Mouse (Mus musculus) kidney, postnatal 14 days (tissue): ENCODE measurements around the gene Jag1.
A peak's percentile ranks its signal among the peaks of the same experiment; 100 is the strongest.

Source experiments
- DNase-seq: peaks from one replicate; pipeline ENCODE4 v3.0.0; 2022; ENCODE audit warnings: mixed read lengths

Gene Jag1

DNA sequence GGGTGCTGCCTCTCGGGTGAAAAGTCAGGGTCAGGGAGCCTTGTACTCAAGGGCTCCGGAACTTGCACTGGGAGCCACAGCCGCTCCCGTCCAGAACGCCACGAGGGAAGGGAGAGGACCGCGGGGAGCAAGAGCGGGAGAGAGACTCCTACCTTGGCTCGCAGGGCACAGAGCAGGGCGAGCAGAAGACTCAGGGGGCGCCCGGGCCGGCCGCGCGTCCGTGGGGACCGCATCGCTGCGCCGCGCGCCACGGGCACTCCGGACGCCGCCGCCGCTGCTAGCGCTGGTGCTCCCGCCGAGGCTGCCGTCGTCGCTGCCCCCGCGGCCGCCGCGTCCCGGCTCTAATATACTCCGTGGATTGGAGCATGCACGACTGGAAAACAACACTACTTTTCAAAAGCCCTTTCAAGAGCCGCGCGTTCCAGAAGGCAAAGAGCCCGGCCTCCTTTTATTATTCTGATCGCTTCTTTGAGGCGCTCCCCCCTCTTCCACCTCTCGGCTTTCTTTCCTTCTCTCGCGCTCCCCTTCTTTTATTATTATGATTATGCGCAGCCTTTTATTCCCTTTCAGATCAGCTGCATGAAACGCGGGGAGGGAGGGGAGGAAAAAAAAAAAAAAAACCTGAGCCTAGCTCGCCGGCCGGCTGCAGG lies at the start of gene Jag1:
Gene Jag1, minus strand, starts transcription at position 620 of the 650 bp plus-strand sequence.
- peak; percentile 61 for DNase-seq

DNA sequence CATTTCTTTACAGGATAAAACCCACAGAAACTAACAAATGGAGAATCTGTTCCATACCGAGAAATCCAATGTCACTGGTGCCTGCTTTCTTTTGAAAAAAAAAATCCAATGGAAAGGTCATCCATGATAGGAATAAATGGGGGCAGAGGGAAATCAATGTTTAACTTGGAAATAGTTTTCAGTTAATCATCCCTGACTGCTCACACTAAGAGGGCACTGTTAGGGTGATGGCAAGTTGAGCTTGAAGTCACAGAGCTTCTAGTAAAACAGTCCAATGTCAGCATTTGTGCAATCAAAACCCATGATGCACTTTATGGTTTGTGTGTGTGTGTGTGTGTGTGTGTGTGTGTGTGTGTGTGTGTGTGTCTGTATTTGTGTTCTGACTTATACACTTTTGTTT lies 39.6 kb upstream of the Jag1 start:
- DNase-seq = peak; percentile 41

DNA sequence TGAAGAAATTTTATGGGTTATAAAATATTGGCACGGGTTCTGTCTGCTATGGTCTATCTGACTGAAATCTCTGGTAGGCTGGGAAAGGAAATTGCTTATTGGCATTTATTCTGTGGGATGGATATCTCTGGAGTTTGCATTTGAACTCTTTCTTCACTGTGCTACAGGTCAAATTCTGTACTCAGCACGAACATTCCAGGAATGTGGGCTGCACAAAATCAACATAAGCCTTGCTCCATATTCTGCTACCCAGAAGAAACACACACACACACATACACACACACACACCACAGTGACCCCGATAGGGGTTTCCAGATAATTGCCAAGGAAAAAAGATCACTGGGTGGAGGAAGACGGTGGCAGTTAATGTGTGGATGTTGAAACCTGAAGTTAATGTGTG lies 37.4 kb upstream of the Jag1 start:
- peak; percentile 47 for DNase-seq

DNA sequence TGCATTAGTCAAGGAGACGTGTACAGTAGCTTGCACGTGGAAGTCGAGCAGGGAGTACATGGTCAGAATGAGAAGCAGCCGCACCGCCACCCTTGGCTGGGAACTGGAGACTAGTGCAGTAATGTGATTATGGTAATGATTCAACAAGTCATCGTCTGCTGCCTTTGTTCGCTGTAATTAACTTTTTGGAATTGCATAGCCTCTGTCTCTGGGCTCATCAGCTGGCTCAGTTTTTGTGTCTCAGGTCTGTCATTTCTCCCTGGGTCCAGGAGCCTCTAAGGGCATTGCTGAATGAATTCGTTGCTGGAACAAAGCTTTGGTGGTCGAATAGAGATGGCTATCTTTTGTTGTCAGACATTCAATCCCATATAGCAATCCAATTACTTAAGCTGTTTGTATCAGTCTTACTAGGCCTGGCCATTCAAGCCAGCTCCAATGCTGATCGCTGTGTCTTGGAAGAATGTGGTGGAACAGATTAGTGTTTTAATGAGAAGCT lies 36.8 kb upstream of the Jag1 start:
- DNase-seq = no peak

DNA sequence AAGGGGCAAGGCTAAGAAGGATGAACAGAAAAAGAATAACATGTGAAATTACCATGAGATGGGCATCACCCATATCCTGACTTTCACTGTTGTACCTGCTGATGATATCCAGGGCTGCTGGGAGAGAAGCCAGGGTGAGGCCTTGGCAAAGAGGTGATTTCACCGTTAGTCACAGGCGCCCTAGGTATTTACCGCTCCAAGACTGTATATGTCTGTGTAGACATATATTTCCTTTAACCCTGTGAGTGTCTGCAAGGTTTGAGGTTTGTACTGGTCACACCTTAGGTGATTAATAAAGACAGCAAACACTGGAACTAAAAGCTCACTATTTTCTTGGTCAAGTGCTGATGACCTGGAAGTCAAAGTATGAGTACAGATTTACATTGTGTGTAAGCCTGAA lies 34.5 kb upstream of the Jag1 start:
- DNase-seq = no peak

DNA sequence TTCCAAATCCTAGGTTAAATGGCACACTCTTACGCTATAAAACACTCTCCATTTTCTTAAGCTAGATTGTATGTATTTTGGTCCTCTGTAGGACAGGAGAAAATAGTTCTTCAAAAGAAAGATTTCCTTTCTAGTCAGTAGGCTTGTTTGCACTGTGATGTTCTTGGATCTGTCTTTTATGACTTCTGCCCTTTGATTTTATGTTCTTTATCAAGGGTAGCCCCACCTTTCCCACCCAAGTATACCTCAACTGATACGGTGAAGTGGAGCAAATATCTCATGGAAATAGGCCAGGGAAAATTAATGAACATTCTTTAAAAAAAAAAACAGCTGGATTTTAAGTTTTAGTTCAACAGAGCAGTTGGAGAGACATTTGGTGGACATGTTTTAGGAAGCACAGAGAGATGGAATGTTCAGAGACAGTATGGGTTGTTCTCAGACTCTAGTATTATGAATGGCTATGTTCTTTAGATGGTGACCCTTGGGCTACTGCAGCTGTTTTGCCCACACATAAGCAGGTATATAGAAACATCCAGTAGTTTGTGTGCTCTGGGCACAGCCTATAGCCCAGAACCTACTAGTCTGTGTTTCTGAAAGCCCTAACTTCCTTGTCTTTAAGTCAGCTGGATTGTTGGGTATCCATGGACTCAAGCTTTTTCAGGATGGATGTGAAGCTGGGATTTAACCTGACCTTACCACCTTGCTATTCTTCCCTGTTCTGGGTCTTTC lies 30.7 kb upstream of the Jag1 start:
- no peak for DNase-seq

DNA sequence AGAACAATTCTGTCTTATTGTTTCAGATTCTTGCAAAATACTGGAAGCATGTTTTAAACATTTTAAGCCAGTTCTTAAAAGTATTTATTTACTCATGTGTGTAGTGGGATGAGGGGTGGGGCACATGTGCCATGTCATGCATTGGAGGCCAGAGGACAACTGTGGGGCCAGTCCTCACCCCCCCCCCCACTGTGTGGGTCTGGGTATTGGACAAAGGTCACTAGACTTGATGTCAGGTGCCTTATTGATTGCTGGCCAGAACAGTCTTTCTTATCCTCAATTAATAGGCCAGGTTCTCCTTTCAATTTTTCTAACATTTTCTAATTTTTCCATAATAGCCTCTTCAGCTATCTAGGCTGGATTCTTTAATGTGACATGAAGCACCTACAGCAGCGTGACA lies 21.6 kb upstream of the Jag1 start:
- no peak for DNase-seq

DNA sequence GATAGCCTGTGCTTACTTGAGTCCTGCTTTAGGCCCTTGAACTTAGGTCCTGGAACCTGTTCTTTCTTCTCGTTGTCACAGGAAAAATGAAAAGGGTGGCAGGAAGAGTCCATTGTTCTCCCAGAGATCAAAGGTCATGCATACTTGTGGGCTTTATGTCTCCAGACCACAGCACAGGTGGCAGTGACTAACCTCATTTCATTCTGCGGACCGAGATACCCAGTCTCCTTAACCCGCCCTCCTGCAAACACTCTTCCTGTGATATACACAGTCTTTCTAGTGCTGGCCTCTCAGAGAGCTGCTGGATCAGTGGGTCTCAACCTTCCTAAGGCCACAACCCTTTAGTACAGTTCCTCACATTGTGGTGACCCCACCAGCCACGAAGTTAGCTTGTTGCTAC lies 17.6 kb upstream of the Jag1 start:
- DNase-seq = no peak

DNA sequence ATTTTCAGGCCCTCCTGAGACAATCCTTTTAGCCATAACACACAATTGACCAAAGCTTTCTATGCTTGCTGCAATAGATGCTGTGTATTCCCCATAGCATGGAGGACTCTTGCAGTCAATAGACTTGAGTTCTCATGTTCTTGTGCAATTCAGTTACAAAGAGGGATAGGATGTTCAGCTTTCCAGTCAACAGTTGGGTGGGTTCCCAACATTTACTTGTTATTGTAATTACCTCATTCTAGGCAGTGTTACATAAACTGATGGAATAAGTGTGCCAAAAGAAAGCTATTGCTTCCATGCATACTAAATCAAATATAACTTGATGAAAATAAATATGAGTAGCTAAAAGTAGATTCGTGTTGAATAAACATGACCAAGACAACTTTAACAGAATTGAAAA lies 8.4 kb upstream of the Jag1 start:
- DNase-seq = no peak

DNA sequence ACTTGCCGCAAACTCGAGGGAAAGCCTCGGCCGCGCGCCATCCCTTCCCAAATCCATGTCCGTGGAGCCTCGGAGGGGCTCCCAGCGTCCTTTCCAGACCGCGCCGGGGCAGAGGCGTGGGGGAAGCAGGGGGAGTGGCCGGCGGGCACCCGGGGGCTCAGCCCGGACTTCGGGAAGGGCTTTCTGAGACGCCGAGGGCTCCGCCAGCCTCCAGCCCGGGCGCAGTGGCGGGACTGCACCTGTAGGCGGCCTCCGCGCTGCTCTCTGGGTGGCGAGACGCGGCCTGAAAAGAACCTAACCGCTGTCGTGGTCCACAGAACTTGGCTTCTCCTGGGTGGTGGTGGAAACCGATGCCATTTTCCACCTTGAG lies 862 bp upstream of the Jag1 start:
- DNase-seq = peak; percentile 92

DNA sequence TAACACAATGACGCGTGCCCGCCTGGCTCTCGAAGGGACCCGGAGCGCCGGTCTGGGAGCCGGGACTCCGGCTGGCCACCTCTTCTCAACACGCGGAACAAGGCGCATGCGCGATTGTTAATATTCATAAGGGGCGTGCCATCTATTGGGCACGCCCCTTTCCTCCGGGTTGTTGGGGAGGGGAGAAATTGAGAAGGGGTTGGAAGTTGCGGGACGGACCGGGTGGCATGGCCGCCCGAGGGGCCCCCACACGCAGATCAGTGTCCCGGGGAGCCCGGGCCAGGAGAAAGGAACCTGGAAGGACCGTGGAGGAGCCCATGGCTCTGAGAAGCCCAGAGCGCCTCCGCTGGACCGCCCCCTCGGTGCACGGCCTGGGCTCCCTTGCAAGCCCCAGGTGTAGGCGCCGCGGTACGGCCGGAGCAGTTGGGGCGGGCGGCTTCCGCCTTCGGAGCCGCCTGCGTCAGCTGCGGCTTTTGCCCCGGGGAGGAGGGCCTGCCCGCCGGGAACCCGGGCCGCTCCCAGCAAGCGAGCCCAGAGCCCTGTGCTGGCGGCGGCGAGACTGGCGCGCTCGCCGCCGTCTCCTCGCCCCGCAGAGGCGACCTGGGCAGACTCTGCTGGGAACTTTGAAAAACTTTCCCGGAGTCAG lies 354 bp upstream of the Jag1 start:
- DNase-seq = peak; percentile 96

DNA sequence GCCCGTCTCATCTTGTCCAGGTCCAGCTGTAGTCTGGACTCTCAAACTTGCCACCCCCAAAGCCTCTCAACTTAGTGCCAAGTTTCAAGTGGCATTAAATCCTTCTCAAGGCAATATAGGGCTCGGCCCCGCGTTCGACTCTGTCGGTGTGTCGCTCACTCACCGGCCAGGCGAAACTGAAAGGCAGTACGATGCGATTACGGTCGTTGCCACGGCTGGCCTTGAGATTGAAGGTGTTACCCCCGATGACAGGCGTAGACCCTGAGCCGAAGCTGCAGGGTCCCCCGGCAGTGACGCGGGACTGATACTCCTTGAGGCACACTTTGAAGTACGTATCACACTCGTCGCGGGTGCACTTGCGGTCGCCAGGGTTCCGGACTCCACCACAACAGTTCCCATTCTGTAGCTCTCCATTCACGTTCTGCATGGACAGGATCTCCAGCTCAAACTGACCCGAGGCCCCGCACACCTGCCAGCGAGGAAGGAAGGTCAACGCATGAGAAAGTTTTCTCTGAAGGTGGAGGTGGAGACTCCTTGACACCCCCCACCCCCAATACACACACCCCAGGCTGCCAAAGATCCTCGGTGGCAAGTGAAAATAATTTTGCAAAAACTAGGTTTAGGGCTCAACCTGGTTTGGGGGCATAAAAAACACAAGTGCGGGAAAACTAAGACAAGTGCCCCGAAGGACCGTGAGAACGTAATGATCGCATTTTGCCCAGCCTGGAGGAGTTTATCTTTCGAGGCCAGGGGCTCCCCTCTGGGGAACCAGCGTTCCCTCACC lies 1.0 kb downstream of the Jag1 start:
- peak; percentile 35 for DNase-seq

DNA sequence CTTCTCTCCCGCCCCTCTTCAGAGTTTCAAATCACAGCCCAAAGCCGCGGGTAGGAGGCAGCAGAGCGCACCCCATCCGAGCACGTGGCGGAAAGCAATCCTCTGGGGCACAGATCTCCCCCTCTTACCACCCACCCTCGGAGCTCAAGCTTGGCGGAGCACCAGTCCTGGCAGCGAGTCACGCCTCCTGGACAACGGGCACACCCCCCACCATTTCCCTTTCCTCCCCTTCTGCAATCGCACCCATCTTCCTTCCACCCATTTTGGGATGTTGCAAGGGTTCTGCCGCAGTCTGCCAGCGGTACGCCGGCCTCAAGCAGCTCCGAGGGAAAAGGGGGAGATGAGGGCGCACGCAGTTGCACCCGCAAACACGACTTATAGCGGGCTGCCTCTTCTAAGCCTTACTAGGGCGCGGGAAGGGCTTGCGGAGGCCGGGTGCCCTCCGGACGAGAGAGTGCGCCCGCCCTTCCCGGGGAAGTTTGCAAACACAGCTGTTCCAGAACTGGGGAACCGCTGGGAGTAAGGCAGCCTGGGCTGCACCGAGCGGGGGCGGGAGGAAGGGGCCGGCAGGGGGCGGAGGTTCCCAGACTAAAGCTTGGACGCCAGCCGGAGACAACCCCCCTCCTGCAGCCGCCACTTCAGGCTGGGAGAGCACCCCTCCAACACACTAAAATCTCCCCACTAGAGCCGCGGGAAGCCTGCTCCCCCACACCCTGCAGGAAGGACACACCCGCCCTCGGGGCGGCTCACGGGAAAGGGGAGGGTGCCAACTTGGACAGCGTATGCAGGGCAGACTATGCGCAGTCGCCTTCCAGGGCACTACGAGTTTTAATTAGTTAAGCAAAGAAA lies 2.0 kb downstream of the Jag1 start:
- DNase-seq = peak; percentile 87

DNA sequence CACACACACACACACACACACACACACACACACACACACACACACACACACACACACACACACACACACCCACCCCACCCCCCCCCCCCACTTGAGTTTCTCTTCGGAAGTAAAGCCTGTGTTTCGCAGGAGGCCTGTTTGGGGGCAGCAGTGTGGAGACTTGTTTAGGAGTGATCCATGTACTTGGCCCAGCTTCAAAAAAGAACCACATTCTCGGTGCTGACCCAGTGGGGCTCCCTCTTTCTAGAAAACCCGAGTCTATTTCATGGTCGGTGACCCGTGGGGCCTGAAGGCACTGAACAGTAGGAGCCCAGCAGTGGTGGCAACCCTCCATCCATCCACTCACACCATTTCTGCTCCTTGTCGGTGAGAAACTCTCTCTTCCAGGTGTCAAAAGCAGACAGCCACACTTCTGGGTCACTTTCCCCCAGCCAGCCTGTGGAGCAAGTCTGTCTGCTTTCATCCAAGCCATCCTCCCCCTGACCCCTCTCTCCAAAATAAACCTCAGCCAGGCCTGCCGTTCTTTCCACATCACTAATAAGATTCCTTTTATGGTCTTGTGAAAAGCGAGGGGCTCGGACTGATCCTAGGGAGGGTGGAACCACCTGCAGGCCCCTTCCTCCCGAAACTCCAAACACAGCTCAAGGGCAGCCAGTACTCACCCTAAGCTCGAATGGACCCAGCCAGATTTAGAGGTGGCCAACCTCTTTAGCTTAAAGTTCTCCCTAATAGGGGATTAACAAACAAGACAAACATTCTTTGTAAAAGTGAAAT lies 3.0 kb downstream of the Jag1 start:
- DNase-seq = no peak

DNA sequence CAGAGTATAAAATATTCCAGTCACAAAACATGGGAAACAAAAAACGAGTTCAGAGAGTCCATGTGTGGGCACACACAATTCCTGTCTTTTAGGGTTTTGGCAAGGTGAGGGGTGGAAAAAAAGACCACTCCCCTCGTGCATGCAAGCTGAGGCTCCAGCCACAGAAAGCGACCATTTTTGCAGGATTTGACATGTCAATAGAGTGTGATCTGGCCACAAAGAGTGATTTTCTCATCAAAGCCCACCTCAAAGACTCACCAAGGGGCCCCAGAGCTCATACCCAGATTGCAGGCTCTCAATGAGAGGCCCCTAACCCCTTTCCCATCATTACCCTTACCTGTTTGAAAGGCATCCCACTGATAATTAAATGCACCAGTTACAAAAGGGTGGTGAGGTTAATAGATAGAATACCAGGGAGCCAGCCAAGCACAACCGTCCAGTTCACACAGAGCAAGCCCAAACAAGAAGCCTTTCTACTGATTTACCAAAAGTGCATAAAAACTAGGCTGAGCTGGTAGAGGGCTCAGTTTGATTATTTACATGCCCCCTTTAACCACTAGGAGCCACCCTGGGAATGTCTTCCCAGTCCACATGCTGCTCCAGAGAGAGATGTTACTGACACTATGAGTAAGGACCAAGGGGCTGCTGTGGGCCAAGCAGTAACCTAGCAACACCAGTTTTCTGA lies 6.1 kb downstream of the Jag1 start:
- DNase-seq = peak; percentile 52

DNA sequence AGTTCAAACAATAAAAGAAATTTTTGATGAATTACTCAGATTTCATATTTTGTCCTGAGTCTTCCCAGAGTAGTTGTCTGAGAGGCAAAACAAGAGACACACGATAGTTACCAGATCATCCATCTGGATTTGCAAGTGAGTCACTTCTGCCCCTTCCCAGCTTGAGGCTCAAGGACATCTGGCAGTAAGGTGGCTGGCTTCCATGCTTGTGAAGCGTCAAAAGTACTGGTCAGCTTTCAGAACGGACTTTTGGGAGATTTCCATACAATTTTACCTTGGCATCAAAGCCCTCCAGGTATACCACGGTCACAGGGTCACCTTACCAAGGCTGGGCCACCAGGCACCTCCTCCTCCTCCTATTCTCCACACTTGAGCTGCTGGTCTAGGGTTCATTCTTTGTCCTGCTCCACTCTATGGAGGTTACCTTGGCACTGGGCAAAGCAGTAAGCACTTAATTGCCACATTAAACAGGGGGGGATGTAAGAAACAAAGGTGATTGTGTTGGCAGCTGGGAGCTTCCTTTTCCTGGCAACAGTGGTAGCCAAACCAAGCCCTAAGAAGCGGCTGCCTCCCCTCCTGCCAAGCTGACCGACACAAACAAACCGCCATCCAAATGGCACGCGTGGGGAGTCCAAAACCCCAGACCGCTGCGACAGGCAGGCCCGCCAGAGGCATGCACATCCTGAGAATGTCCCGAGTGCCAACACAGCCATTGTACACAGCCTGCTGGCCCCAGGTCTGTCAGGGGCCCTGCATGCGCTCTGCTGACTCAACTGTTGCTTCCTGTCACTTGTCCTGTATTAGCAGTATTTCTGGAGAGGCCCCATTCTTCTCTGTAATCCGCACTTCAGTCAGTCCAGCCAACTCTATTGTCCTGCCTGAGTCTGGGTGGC lies 6.9 kb downstream of the Jag1 start:
- DNase-seq = peak; percentile 37

DNA sequence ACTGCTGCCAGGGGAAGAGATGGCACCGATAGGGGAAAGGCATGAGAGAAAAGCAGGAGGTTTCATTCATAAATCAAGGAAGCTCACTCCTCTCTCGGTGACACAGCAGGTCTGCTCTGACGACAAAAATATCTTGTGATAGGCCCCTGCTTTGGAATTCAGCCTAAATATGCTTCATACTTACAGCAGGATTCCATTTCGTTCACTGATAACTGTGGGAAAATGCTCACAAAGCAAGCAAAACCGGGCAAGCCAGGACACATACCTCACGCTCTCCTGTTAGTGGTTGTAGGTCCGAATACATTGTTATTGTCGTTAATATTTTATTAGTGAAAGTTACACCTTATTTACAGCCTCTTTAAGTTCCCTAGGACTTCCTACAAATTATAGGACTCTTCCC lies 8.5 kb downstream of the Jag1 start:
- DNase-seq = no peak

DNA sequence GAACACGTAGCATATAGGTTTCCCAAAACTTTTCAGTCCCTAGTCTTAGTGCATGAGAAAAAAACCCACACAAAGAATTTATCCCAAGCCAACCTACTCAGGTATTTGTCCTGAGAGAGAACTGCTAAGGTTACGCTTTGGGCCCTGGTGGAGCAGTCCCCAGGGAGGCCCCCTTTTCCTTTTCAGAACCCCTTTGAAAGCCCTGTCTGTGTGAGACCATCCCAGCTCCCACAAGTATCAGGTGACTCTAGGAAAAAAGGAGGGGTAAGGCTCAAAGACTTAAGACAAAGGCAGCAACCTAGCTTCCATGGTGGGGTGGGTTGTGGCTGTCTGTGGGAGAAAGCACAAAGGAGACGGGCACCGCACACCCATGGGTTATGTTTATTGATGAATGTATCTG lies 9.2 kb downstream of the Jag1 start:
- DNase-seq = no peak

DNA sequence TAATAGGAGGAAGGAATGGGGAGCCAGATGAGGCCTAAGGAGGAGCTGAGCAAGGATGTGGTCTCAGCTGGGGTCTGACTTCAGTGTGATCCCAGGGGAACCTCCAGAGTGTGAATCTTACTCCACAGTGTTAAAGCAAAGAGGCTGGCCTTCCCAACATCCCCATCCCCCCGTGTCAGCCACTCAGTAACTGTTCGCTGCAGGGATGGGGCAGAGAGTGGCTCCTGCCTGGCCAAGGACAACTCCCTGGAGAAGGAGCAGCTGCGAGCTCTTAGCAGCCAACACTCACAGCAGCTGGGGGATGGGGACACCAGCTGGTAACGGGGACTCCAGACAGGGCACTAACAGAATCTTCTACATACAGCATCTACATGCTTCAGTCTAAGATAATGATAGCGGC lies 15.4 kb downstream of the Jag1 start:
- DNase-seq = peak; percentile 41

DNA sequence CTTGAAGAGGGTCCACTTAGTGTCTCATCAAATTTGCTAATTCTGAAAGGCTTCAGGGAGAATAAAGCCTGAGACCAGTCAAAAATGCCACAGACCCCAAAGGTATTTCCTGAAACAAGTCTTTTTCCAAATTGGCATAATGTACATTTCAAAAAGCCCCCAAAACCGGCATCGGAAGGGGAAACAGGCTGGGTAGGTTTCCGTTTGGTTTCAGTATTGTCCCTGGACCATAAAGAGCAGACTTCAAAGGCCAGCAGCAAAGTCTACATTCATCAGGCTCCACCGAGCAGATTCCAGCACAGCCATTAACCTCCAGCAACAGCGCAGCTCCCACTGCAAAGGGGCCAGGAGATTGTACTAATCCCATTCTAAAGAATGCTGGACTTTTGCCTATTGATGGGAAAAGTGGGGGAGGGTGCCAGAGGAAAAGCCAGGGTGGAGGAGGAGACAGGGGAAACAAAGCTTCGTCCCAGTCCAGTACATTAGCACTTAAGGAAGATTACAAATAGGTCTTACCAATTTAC lies 17.2 kb downstream of the Jag1 start:
- no peak for DNase-seq
